9 mouse cellular contexts compared by ENCODE assay signal in the genomic region with DNA sequence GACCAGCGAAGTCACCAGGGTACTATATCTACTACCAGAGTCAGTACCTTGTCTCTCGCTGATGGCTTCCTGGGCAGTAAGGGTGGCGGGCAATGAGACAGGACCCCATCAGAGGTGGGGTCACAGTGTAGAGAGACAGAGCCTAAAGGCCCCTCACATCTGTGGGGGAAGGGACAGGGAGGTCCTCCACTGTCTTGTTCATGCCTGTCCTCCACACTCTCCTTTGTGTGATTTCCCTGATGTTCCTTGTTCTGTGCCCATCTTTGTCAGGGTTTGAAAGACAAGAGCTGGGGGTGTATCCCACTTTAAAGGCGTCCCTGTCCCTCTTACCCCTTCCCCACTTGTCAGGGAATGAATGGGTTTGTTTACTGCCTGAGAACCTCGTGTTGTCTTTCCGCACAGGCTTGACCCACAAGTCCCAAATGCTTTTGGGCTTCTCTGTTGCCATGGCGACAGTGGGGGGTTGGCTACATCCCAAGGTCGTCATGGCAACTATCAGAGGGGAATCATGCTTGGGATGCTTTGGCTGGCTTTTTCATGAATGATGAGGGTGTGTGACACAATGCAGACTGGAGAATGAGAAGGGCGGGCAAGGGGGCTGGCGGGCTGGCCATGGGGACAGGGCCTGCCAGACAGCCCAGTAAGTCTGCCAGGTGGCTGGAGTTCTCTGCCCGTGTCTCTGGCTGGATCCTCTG. TPM values are rescaled to one million over a fixed set of nuclear protein-coding genes. Genes with fewer than 3 reads are reported as not detected.
DNase-seq lines count a peak whose midpoint lies in the region; ATAC-seq and TF ChIP-seq lines count a peak whose summit lies in the region.
"Had no signal": no experiment of that assay in that cellular context is flagged by ENCODE, and none has a peak within 500 bp of the region (broad histone marks: within the 10 kb centered on the region; RNA-seq: fewer than 3 reads in every experiment).

No protein-coding gene starts in this region.

- H3K27me3 ChIP-seq in lung, embryonic 14.5 days (ENCODE audit: insufficient read depth, low read length) = no peaks in the 10 kb centered on the region

- WGBS in lung, embryonic 14.5 days = 19% methylated on average over 11 of the region's 11 CpGs

- TF ChIP-seq CTCF in lung, embryonic 14.5 days (IDR thresholded peaks at IDR 0.05; ENCODE audit: low read depth) = no peak

- peak overlapping the region; percentile 16; the same call in 1 of the 2 replicates for H3K4me3 ChIP-seq in lung, embryonic 14.5 days (ENCODE audit: low read depth, low read length)

- peaks cover 24% of the 10 kb centered on the region for H3K36me3 ChIP-seq in lung, embryonic 14.5 days (ENCODE audit: insufficient read depth)

- 0 out of 2 replicates have a peak, but pooled peaks have one; percentile 26 for ATAC-seq in frontal cortex, adult (ENCODE audit: low TSS enrichment)
- ATAC-seq in lung, embryonic 14.5 days (ENCODE audit: insufficient read depth) = peak; percentile 71
- no peak for ATAC-seq in activated CD4-positive, CD25-positive, alpha-beta regulatory T cell, adult 4 months

- 0 out of 2 replicates have a peak overlapping the region, but pooled peaks have one; percentile 17 for H3K9ac ChIP-seq in lung, embryonic 14.5 days

- peaks cover 40% of the 10 kb centered on the region for H3K4me1 ChIP-seq in lung, embryonic 14.5 days (ENCODE audit: insufficient read depth)

- peak overlapping the region; percentile 57 for H3K4me2 ChIP-seq in lung, embryonic 14.5 days

- peak overlapping the region; percentile 89 for H3K27ac ChIP-seq in lung, embryonic 14.5 days (ENCODE audit: low read depth)

- DNase-seq in ES-CJ7 (ENCODE audit: low read depth, low spot score) = peak; percentile 45
- peak; percentile 27 for DNase-seq in cerebellum, adult 8-10 months
- peak; percentile 96 for DNase-seq in heart, postnatal 4 days
- peak; percentile 65 for DNase-seq in layer of hippocampus, adult 9-10 months (ENCODE audit: low spot score)
- peak; percentile 96 for DNase-seq in lung, embryonic 14.5 days
- DNase-seq in retina, adult 2 months (ENCODE audit: low read depth, low spot score) = peak; percentile 50

- no peaks in the 10 kb centered on the region for H3K9me3 ChIP-seq in lung, embryonic 14.5 days (ENCODE audit: low read depth, low read length)

RNA-seq across cellular contexts. Expression of a gene that starts 6.3 kb away (rescaled TPM):
- total RNA-seq in heart, postnatal 4 days (2021) = 10 to 100 TPM; 28.1 to 29.1 TPM
- 8.0 and 10.0 TPM in 2 replicates for polyA plus RNA-seq in lung, embryonic 14.5 days (2014; fragmentation: Nextera tagmentation; extraction: Ambion mirVana)
- polyA plus RNA-seq in activated CD4-positive, CD25-positive, alpha-beta regulatory T cell, adult 4 months (2017; shearing (Covaris generic)) = 10 to 100 TPM; 10.4 to 16.7 TPM

RNA-seq across cellular contexts. Expression of a gene that starts 22.1 kb away (rescaled TPM):
- total RNA-seq in heart, postnatal 4 days (2021) = under 1 TPM; 0.07 to 0.14 TPM
- polyA plus RNA-seq in lung, embryonic 14.5 days (2014; fragmentation: Nextera tagmentation; extraction: Ambion mirVana) = 8.4 and 10.5 TPM in 2 replicates
- under 1 TPM in 1 of 2 experiments, not detected in 1; 0.24 TPM for polyA plus RNA-seq in activated CD4-positive, CD25-positive, alpha-beta regulatory T cell, adult 4 months (2017; shearing (Covaris generic))

RNA-seq across cellular contexts. Expression of a gene that starts 22.1 kb away (rescaled TPM):
- total RNA-seq in heart, postnatal 4 days (2021) = 10 to 100 TPM; 50.6 to 54.8 TPM
- 37.6 and 39.8 TPM in 2 replicates for polyA plus RNA-seq in lung, embryonic 14.5 days (2014; fragmentation: Nextera tagmentation; extraction: Ambion mirVana)
- polyA plus RNA-seq in activated CD4-positive, CD25-positive, alpha-beta regulatory T cell, adult 4 months (2017; shearing (Covaris generic)) = 10 to 100 TPM; 15.6 to 16.7 TPM

RNA-seq across cellular contexts. Expression of a gene that starts 28.6 kb away (rescaled TPM):
- not detected for total RNA-seq in heart, postnatal 4 days (2021)
- not detected in 2 replicates for polyA plus RNA-seq in lung, embryonic 14.5 days (2014; fragmentation: Nextera tagmentation; extraction: Ambion mirVana)
- not detected for polyA plus RNA-seq in activated CD4-positive, CD25-positive, alpha-beta regulatory T cell, adult 4 months (2017; shearing (Covaris generic))
- polyA plus RNA-seq: spleen, adult 2 months had no signal

RNA-seq across cellular contexts. Expression of a gene that starts 29.1 kb away (rescaled TPM):
- 10 to 100 TPM; 12.2 to 15.2 TPM for total RNA-seq in heart, postnatal 4 days (2021)
- polyA plus RNA-seq in lung, embryonic 14.5 days (2014; fragmentation: Nextera tagmentation; extraction: Ambion mirVana) = 78.8 and 79.3 TPM in 2 replicates
- polyA plus RNA-seq in activated CD4-positive, CD25-positive, alpha-beta regulatory T cell, adult 4 months (2017; shearing (Covaris generic)) = 10 to 100 TPM; 46.1 to 52.5 TPM

Comparison
In these comparisons a context has a peak if more than half of its experiments do, and no peak if none do; other contexts are left out.
1. DNase-seq: peak in every context shown above with its lines; median percentile 96 in heart, postnatal 4 days; 96 in lung, embryonic 14.5 days; 65 in layer of hippocampus, adult 9-10 months; 50 in retina, adult 2 months; 45 in ES-CJ7; 27 in cerebellum, adult 8-10 months.